Mouse (Mus musculus) heart, postnatal 0 days (tissue): Measurements from ENCODE around the gene Ebna1bp2.

Experiments used
- CTCF ChIP-seq: IDR thresholded peaks from 2 replicates; pipeline ENCODE4 v1.5.1; 2016; ENCODE audit warnings: antibody characterized with exemption, control low read depth, low read depth
- EP300 ChIP-seq: IDR thresholded peaks from 2 replicates; pipeline ENCODE4 v1.6.1; 2016; ENCODE audit warnings: antibody characterized with exemption, low read depth

DNA sequence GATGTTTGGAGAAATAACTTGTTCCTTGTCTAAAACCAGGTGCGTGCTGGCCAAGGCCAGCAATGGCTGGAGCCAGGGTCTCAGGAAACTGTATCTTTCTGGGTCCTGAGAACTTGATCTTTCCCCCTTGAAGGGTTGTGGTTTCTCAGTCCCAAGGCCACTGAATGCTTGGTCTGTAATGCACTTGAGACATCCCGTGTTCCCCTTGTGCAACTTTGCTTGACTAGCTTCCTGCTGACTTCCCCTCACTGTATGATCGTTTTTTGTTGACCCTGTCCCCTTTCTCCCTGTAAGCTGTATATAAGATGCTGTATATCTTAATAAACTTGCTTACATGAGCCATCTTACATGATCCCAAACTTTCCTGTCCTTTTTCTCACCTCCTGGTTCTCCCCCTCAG, 10.8 kb upstream of the Ebna1bp2 start:
- TF ChIP-seq CTCF (no peak), EP300 (no peak)
